ENCODE assay signal across 20 mouse cellular contexts in genomic region chr17:35239700-35240099, GRCm38 (mm10). TPM values are rescaled to one million over a fixed set of nuclear protein-coding genes. Genes with fewer than 3 reads are reported as not detected.
DNase-seq lines count a peak whose midpoint lies in the region; ATAC-seq lines count a peak whose summit lies in the region.
"Had no signal": no experiment of that assay in that cellular context is flagged by ENCODE, and none has a peak within 500 bp of the region (broad histone marks: within the 10 kb centered on the region; RNA-seq: fewer than 3 reads in every experiment).

No protein-coding gene starts in this region.

- H3K27ac ChIP-seq in heart, embryonic 16.5 days (ENCODE audit: low read length) = peak overlapping the region; percentile 99
- H3K27ac ChIP-seq in liver, embryonic 12.5 days = 0 out of 2 replicates have a peak overlapping the region, but pooled peaks have one; percentile 94
- H3K27ac ChIP-seq in liver, embryonic 11.5 days (ENCODE audit: low read depth, low read length) = no peak overlapping the region
- 0 out of 2 replicates have a peak overlapping the region, but pooled peaks have one; percentile 96 for H3K27ac ChIP-seq in intestine, embryonic 15.5 days
- H3K27ac ChIP-seq: limb, embryonic 15.5 days had no signal

- peaks cover 29% of the 10 kb centered on the region for H3K4me1 ChIP-seq in heart, embryonic 16.5 days (ENCODE audit: control insufficient read depth, insufficient read depth, low read length)
- H3K4me1 ChIP-seq in liver, embryonic 12.5 days = peaks cover 50% of the 10 kb centered on the region
- peaks cover 27% of the 10 kb centered on the region for H3K4me1 ChIP-seq in liver, embryonic 11.5 days (replicated peaks; ENCODE audit: control insufficient read depth, insufficient read depth, low read length)
- H3K4me1 ChIP-seq in intestine, embryonic 15.5 days (replicated peaks) = peaks cover 24% of the 10 kb centered on the region

- H3K27me3 ChIP-seq in heart, embryonic 16.5 days (ENCODE audit: control insufficient read depth, insufficient read depth, low read length) = no peaks in the 10 kb centered on the region
- H3K27me3 ChIP-seq in liver, embryonic 12.5 days (replicated peaks) = no peaks in the 10 kb centered on the region
- H3K27me3 ChIP-seq in liver, embryonic 11.5 days (replicated peaks; ENCODE audit: control insufficient read depth, insufficient read depth, low read length) = no peaks in the 10 kb centered on the region
- no peaks in the 10 kb centered on the region for H3K27me3 ChIP-seq in intestine, embryonic 15.5 days (replicated peaks)
- H3K27me3 ChIP-seq: forebrain, embryonic 12.5 days; limb, embryonic 15.5 days; megakaryocyte, embryonic 14.5 days; neural tube, embryonic 12.5 days had no signal

- H3K4me2 ChIP-seq in heart, embryonic 16.5 days (ENCODE audit: low read depth, low read length) = no peak overlapping the region
- no peak overlapping the region for H3K4me2 ChIP-seq in liver, embryonic 12.5 days
- no peak overlapping the region; the same call in 1 of the 2 replicates for H3K4me2 ChIP-seq in liver, embryonic 11.5 days
- no peak overlapping the region for H3K4me2 ChIP-seq in intestine, embryonic 15.5 days (replicated peaks)

- no peak overlapping the region for H3K9ac ChIP-seq in heart, embryonic 16.5 days (ENCODE audit: low read length)
- 0 out of 2 replicates have a peak overlapping the region, but pooled peaks have one; percentile 95 for H3K9ac ChIP-seq in liver, embryonic 12.5 days
- H3K9ac ChIP-seq in liver, embryonic 11.5 days (ENCODE audit: low read depth, low read length) = no peak overlapping the region
- no peak overlapping the region for H3K9ac ChIP-seq in intestine, embryonic 15.5 days
- H3K9ac ChIP-seq: limb, embryonic 15.5 days; lung, embryonic 14.5 days had no signal

- no peak for ATAC-seq in heart, embryonic 16.5 days (replicated peaks; ENCODE audit: extremely low read depth, insufficient read depth, low FRiP score)
- ATAC-seq in liver, embryonic 12.5 days = no peak
- ATAC-seq in liver, embryonic 11.5 days (replicated peaks; ENCODE audit: low FRiP score) = no peak
- no peak for ATAC-seq in intestine, embryonic 15.5 days
- ATAC-seq: inflammation-experienced regulatory T-cells, adult 6 months had no signal

- WGBS in heart, embryonic 16.5 days = 75% methylated on average over 5 of the region's 5 CpGs
- WGBS in liver, embryonic 12.5 days (ENCODE audit: insufficient replicate concordance) = 62% methylated on average over 5 of the region's 5 CpGs
- 76% methylated on average over 5 of the region's 5 CpGs for WGBS in liver, embryonic 11.5 days
- WGBS in intestine, embryonic 15.5 days = 83% methylated on average over 5 of the region's 5 CpGs

- peaks cover 15% of the 10 kb centered on the region for H3K36me3 ChIP-seq in heart, embryonic 16.5 days (ENCODE audit: control insufficient read depth, insufficient read depth)
- peaks cover 18% of the 10 kb centered on the region for H3K36me3 ChIP-seq in liver, embryonic 12.5 days
- peaks cover 12% of the 10 kb centered on the region for H3K36me3 ChIP-seq in liver, embryonic 11.5 days (ENCODE audit: control insufficient read depth, insufficient read depth, low read length)
- H3K36me3 ChIP-seq in intestine, embryonic 15.5 days = peaks cover 12% of the 10 kb centered on the region

- H3K4me3 ChIP-seq in heart, embryonic 16.5 days (ENCODE audit: low read length) = no peak overlapping the region
- no peak overlapping the region for H3K4me3 ChIP-seq in liver, embryonic 12.5 days
- no peak overlapping the region for H3K4me3 ChIP-seq in liver, embryonic 11.5 days (ENCODE audit: low read depth, low read length)
- no peak overlapping the region for H3K4me3 ChIP-seq in intestine, embryonic 15.5 days (replicated peaks)
- H3K4me3 ChIP-seq: forebrain, embryonic 12.5 days; neural tube, embryonic 12.5 days had no signal

- peak; percentile 55 for DNase-seq in cerebellum, adult 9-10 months
- DNase-seq in cerebellum, adult 8-10 months = no peak
- DNase-seq in heart, adult 9 months (ENCODE audit: low spot score in 2 of 2) = no peak
- no peak for DNase-seq in liver, embryonic 11.5 days (ENCODE audit: low spot score)
- DNase-seq in gastrocnemius, postnatal 25 days = no peak
- DNase-seq: adrenal gland, postnatal 25 days; cerebellum, postnatal 25 days; heart, postnatal 4 days; lung, embryonic 14.5 days; thymus, postnatal 14 days had no signal

- H3K9me3 ChIP-seq in heart, embryonic 16.5 days (replicated peaks; ENCODE audit: control insufficient read depth, low read length) = no peaks in the 10 kb centered on the region
- no peaks in the 10 kb centered on the region for H3K9me3 ChIP-seq in liver, embryonic 12.5 days (replicated peaks)
- H3K9me3 ChIP-seq in liver, embryonic 11.5 days (ENCODE audit: control insufficient read depth, low read length) = no peaks in the 10 kb centered on the region
- no peaks in the 10 kb centered on the region for H3K9me3 ChIP-seq in intestine, embryonic 15.5 days
- H3K9me3 ChIP-seq: forebrain, embryonic 12.5 days; limb, embryonic 15.5 days; megakaryocyte, embryonic 14.5 days; neural tube, embryonic 12.5 days had no signal

RNA-seq across cellular contexts. Expression of gene Ddx39b, which starts 1.8 kb away (rescaled TPM):
- polyA plus RNA-seq in heart, embryonic 16.5 days (2015; fragmentation: Nextera tagmentation; extraction: Ambion mirVana) = 256 and 260 TPM in 2 replicates
- polyA plus RNA-seq in liver, embryonic 12.5 days (2016; fragmentation: Nextera tagmentation; extraction: Ambion mirVana) = 258 and 267 TPM in 2 replicates
- polyA plus RNA-seq in liver, embryonic 11.5 days (2014; fragmentation: Nextera tagmentation; extraction: Ambion mirVana) = 432 and 439 TPM in 2 replicates
- polyA plus RNA-seq in intestine, embryonic 15.5 days (2015; fragmentation: Nextera tagmentation; extraction: Ambion mirVana) = 382 and 388 TPM in 2 replicates
- 10 to 100 TPM; 71.5 to 79.1 TPM for total RNA-seq in gastrocnemius, postnatal 25 days (2021)

RNA-seq across cellular contexts. Expression of gene Nfkbil1, which starts 4.1 kb away (rescaled TPM):
- polyA plus RNA-seq in heart, embryonic 16.5 days (2015; fragmentation: Nextera tagmentation; extraction: Ambion mirVana) = 8.4 and 8.8 TPM in 2 replicates
- polyA plus RNA-seq in liver, embryonic 12.5 days (2016; fragmentation: Nextera tagmentation; extraction: Ambion mirVana) = 5.7 and 6.4 TPM in 2 replicates
- 4.6 and 5.4 TPM in 2 replicates for polyA plus RNA-seq in liver, embryonic 11.5 days (2014; fragmentation: Nextera tagmentation; extraction: Ambion mirVana)
- polyA plus RNA-seq in intestine, embryonic 15.5 days (2015; fragmentation: Nextera tagmentation; extraction: Ambion mirVana) = 9.9 and 11.0 TPM in 2 replicates
- 1 to 10 TPM; 5.6 to 6.8 TPM for total RNA-seq in gastrocnemius, postnatal 25 days (2021)

RNA-seq across cellular contexts. Expression of gene Atp6v1g2, which starts 6.2 kb away (rescaled TPM):
- 10.1 and 10.4 TPM in 2 replicates for polyA plus RNA-seq in heart, embryonic 16.5 days (2015; fragmentation: Nextera tagmentation; extraction: Ambion mirVana)
- polyA plus RNA-seq in liver, embryonic 12.5 days (2016; fragmentation: Nextera tagmentation; extraction: Ambion mirVana) = 1.3 and 1.8 TPM in 2 replicates
- polyA plus RNA-seq in liver, embryonic 11.5 days (2014; fragmentation: Nextera tagmentation; extraction: Ambion mirVana) = 2.6 and 2.9 TPM in 2 replicates
- 4.1 and 4.3 TPM in 2 replicates for polyA plus RNA-seq in intestine, embryonic 15.5 days (2015; fragmentation: Nextera tagmentation; extraction: Ambion mirVana)
- total RNA-seq in gastrocnemius, postnatal 25 days (2021) = 1 to 10 TPM; 1.9 to 2.3 TPM

RNA-seq across cellular contexts. Expression of gene Gm16181, which starts 19.1 kb away (rescaled TPM):
- 0.41 and 1.2 TPM in 2 replicates for polyA plus RNA-seq in heart, embryonic 16.5 days (2015; fragmentation: Nextera tagmentation; extraction: Ambion mirVana)
- polyA plus RNA-seq in liver, embryonic 12.5 days (2016; fragmentation: Nextera tagmentation; extraction: Ambion mirVana) = 0.42 TPM in 1 of 2 replicates, not detected in the other
- polyA plus RNA-seq in liver, embryonic 11.5 days (2014; fragmentation: Nextera tagmentation; extraction: Ambion mirVana) = 0.53 TPM in 1 of 2 replicates, not detected in the other
- 0.59 and 0.81 TPM in 2 replicates for polyA plus RNA-seq in intestine, embryonic 15.5 days (2015; fragmentation: Nextera tagmentation; extraction: Ambion mirVana)
- under 1 TPM in 1 of 2 experiments, not detected in 1; 0.70 TPM for total RNA-seq in gastrocnemius, postnatal 25 days (2021)
- total RNA-seq: adrenal gland, postnatal 25 days; left cerebral cortex, adult 8-10 months; midbrain, postnatal 0 days had no signal
- polyA plus RNA-seq: neural tube, embryonic 12.5 days had no signal

RNA-seq across cellular contexts. Expression of gene H2-D1, which starts 22.8 kb away (rescaled TPM):
- 90.5 and 110 TPM in 2 replicates for polyA plus RNA-seq in heart, embryonic 16.5 days (2015; fragmentation: Nextera tagmentation; extraction: Ambion mirVana)
- 66.8 and 72.5 TPM in 2 replicates for polyA plus RNA-seq in liver, embryonic 12.5 days (2016; fragmentation: Nextera tagmentation; extraction: Ambion mirVana)
- polyA plus RNA-seq in liver, embryonic 11.5 days (2014; fragmentation: Nextera tagmentation; extraction: Ambion mirVana) = 88.0 and 90.8 TPM in 2 replicates
- polyA plus RNA-seq in intestine, embryonic 15.5 days (2015; fragmentation: Nextera tagmentation; extraction: Ambion mirVana) = 148 and 190 TPM in 2 replicates
- 10 to 100 TPM; 30.2 to 57.3 TPM for total RNA-seq in gastrocnemius, postnatal 25 days (2021)
